Mouse (Mus musculus) liver, embryonic 16.5 days (tissue): ENCODE data around the gene Mfsd5. TPM values are rescaled to one million over a fixed set of nuclear protein-coding genes. Genes with fewer than 3 reads are reported as not detected.

Source experiments
- ATAC-seq: fragments of 200-750 bp; cut with Nextera tagmentation; 2 replicates; pipeline ENCODE4 v1.8.0; 2017; ENCODE audit warnings: low read depth, mild to moderate bottlenecking, moderate number of reproducible peaks, moderate library complexity
- H3K27ac ChIP-seq: fragments of 300-500 bp; sonication (generic); 2 replicates; pipeline ENCODE4 v1.5.1; 2014; ENCODE audit warnings: mild to moderate bottlenecking, low read length
- H3K27me3 ChIP-seq: fragments of 300-500 bp; sonication (generic); 2 replicates; pipeline ENCODE4 v1.6.1; 2014; ENCODE audit warnings: low read depth, low read length, mixed read lengths; ENCODE audit not compliant: control insufficient read depth, insufficient read depth
- H3K36me3 ChIP-seq: fragments of 300-500 bp; sonication (generic); 2 replicates; pipeline ENCODE4 v1.6.1; 2014; ENCODE audit warnings: mild to moderate bottlenecking; ENCODE audit not compliant: control insufficient read depth, insufficient read depth
- H3K4me1 ChIP-seq: fragments of 300-500 bp; sonication (generic); 2 replicates; pipeline ENCODE4 v1.6.1; 2014; ENCODE audit warnings: low read depth, low read length, mixed read lengths; ENCODE audit not compliant: control insufficient read depth
- H3K4me2 ChIP-seq: fragments of 300-500 bp; sonication (generic); 2 replicates; pipeline ENCODE4 v1.6.1; 2014; ENCODE audit warnings: low read depth, low read length, mixed read lengths
- H3K4me3 ChIP-seq: fragments of 300-500 bp; sonication (generic); 2 replicates; pipeline ENCODE4 v1.5.1; 2014; ENCODE audit warnings: low read depth, mild to moderate bottlenecking, low read length
- H3K9ac ChIP-seq: fragments of 300-500 bp; sonication (generic); 2 replicates; pipeline ENCODE4 v1.6.1; 2014; ENCODE audit warnings: low read depth, low read length
- H3K9me3 ChIP-seq: fragments of 300-500 bp; sonication (generic); replicated peaks from 2 replicates; pipeline ENCODE4 v1.6.1; 2016; ENCODE audit warnings: low read length; ENCODE audit not compliant: control insufficient read depth
- WGBS: fragments of 180-500 bp; shearing (Covaris S2); extraction: QIAGEN DNeasy Blood & Tissue Kit; methylation state at CpG from one replicate; pipeline ENCODE4 v1.1.7; 2014; ENCODE audit not compliant: insufficient replicate concordance; 5-methylcytosine and 5-hydroxymethylcytosine counted together
- polyA plus RNA-seq: library from polyadenylated mRNA; unstranded; fragments of >200 nt; fragmentation: Nextera tagmentation; extraction: Ambion mirVana; gene quantifications from 2 replicates; pipeline ENCODE4 v1.2.1, GENCODE M21; 2015

Gene Mfsd5
- polyA plus RNA-seq, 1 experiment from 2014 or later = 21.3 TPM

DNA sequence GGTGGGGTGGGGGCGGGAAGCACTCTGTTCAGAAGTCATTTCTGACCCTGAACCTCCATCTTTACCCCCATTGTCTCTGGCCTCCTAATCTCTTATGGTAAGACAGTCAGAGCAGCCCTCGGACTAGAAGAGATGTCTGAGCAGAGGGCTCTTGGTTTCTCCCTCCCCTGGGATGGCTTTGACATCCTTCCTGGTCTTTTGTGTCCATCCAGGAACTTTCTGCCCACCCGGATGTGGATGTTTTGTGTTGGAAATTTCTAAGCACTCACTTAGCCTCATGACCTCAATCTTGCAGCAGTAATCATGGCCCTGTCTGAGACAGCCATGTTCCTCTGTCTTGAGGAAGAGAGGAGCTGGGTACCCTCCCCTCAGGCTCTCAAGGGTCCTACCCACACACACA lies 7.8 kb upstream of the Mfsd5 start:
- Histone ChIP-seq H3K9me3 (no peaks in the 10 kb centered on the region), H3K36me3 (no peaks in the 10 kb centered on the region), H3K4me3 (no peak overlapping the region), H3K4me1 (no peaks in the 10 kb centered on the region), H3K27me3 (peaks cover 22% of the 10 kb centered on the region), H3K27ac (no peak overlapping the region), H3K9ac (no peak overlapping the region), H3K4me2 (no peak overlapping the region)
- ATAC-seq = no peak
- WGBS = 26% methylated on average over 3 of the region's 3 CpGs

DNA sequence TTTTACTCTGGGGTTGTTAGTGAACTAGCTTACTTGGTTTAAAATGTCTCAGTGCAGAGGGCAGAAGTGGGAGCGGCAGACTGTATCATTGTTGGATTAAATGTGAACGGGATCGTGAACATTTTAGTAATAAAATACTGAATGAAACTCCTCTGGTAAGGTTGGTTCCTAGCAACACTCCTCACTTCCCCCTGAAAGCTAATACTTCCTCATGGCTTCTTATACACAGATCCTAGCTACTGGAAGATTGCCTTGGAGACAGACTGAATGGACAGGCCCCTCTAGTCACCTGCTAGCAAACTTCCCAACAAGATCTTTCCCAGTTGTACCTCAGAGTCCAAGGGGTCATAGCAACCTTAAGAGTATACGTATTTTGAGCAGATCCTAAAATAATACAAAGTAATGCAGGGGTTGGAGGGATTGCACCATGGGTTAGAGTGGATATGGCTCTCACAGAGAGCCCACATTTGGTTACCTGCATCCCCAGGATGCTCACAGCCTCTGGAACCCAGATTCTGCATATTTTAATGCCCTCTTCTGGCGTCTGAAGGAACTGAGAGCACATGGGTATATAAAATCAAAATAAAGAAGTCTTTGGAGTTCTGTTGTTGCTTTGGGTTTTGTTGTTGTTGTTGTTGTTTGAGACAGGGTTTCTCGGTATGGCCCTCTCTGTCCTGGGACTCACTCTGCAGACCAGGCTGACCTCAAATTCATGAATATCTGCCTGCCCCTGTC lies 5.1 kb upstream of the Mfsd5 start:
- no peaks in the 10 kb centered on the region for H3K36me3 ChIP-seq
- H3K27me3 ChIP-seq = peaks cover 22% of the 10 kb centered on the region
- peaks cover 5% of the 10 kb centered on the region for H3K4me1 ChIP-seq
- WGBS = 63% methylated on average over 6 of the region's 6 CpGs
- H3K4me2 ChIP-seq = no peak overlapping the region
- no peak overlapping the region for H3K4me3 ChIP-seq
- H3K27ac ChIP-seq = no peak overlapping the region
- H3K9ac ChIP-seq = no peak overlapping the region
- ATAC-seq = no peak
- H3K9me3 ChIP-seq = no peaks in the 10 kb centered on the region

DNA sequence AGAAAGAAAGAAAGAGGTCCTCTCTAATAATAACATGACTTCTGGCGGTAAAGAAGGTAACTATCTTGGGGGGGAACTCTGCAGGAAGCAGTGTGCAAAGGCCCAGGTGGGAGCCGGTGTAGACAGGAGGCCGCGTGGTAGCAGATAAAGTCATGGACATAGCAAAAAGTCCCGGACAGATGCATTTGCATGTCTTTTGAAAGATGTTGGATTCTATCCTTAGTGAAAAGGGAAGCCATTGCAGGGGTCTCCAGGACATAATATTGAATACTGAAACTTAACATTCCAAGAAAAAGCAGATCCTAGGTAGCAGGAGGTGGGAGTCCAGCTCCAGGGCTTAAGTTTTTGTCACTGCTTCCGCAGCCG lies 545 bp upstream of the Mfsd5 start:
- H3K9me3 ChIP-seq = no peaks in the 10 kb centered on the region
- no peaks in the 10 kb centered on the region; the same call in 1 of the 2 replicates for H3K36me3 ChIP-seq
- no peaks in the 10 kb centered on the region for H3K27me3 ChIP-seq
- ATAC-seq = no peak
- peak overlapping the region; percentile 76 for H3K4me3 ChIP-seq
- WGBS = 18% methylated on average over 7 of the region's 7 CpGs
- H3K4me1 ChIP-seq = peaks cover 33% of the 10 kb centered on the region
- peak overlapping the region; percentile 90 for H3K4me2 ChIP-seq
- H3K9ac ChIP-seq = peak overlapping the region; percentile 78
- peak overlapping the region; percentile 41 for H3K27ac ChIP-seq

DNA sequence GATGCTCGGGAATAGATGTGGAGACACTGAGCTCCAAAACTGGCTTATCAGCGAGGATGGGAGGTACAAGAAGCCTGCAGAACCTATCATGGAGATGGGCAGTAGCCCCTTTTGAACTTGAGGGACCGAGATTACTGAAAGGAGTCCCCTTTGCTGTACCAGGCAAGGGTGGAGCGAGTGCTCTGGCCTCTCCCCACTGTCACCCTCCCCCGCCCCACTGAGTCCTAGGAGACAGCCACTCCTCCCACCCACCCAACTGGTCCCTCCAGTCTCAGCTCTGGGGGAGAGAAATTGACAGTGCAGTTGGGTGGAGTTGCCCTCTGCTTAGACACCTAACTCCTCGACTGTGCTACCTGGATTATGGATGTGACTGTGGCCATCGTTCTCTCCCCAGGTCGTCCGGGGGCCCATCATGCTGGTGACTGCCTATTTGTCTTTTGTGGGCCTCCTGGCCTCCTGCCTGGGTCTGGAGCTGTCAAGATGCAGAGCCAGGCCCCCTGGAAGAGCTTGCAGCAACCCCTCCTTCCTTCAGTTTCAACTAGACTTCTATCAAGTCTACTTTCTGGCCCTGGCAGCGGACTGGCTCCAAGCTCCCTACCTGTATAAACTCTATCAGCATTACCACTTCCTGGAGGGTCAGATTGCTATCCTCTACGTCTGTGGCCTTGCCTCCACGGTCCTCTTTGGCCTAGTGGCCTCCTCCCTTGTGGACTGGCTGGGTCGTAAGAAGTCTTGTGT lies 698 bp downstream of the Mfsd5 start:
- H3K36me3 ChIP-seq = no peaks in the 10 kb centered on the region; the same call in 1 of the 2 replicates
- H3K4me2 ChIP-seq = peak overlapping the region; percentile 90
- peak overlapping the region; percentile 76 for H3K4me3 ChIP-seq
- H3K27me3 ChIP-seq = no peaks in the 10 kb centered on the region
- H3K4me1 ChIP-seq = peaks cover 33% of the 10 kb centered on the region
- peak overlapping the region; percentile 62 for H3K27ac ChIP-seq
- WGBS = 15% methylated on average over 13 of the region's 13 CpGs
- H3K9ac ChIP-seq = peak overlapping the region; percentile 78
- peak; percentile 20 for ATAC-seq
- H3K9me3 ChIP-seq = no peaks in the 10 kb centered on the region

DNA sequence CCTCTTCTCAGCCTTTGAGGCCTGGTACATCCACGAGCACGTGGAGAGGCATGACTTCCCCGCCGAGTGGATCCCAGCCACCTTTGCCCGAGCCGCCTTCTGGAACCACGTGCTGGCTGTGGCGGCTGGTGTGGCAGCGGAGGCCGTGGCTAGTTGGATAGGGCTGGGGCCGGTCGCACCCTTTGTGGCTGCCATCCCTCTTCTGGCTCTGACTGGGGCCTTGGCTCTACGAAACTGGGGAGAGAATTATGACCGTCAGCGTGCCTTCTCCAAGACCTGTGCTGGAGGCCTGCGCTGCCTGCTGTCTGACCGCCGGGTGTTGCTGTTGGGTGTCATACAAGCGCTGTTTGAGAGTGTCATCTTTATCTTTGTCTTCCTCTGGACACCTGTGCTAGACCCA lies 1.4 kb downstream of the Mfsd5 start:
- H3K4me3 ChIP-seq = no peak overlapping the region; the same call in 1 of the 2 replicates
- H3K36me3 ChIP-seq = no peaks in the 10 kb centered on the region; the same call in 1 of the 2 replicates
- H3K4me1 ChIP-seq = peaks cover 33% of the 10 kb centered on the region
- ATAC-seq = no peak
- WGBS = 84% methylated on average over 19 of the region's 19 CpGs
- H3K4me2 ChIP-seq = peak overlapping the region; percentile 90; the same call in 1 of the 2 replicates
- no peaks in the 10 kb centered on the region for H3K27me3 ChIP-seq
- no peak overlapping the region; the same call in 1 of the 2 replicates for H3K9ac ChIP-seq
- no peak overlapping the region for H3K27ac ChIP-seq
- no peaks in the 10 kb centered on the region for H3K9me3 ChIP-seq

DNA sequence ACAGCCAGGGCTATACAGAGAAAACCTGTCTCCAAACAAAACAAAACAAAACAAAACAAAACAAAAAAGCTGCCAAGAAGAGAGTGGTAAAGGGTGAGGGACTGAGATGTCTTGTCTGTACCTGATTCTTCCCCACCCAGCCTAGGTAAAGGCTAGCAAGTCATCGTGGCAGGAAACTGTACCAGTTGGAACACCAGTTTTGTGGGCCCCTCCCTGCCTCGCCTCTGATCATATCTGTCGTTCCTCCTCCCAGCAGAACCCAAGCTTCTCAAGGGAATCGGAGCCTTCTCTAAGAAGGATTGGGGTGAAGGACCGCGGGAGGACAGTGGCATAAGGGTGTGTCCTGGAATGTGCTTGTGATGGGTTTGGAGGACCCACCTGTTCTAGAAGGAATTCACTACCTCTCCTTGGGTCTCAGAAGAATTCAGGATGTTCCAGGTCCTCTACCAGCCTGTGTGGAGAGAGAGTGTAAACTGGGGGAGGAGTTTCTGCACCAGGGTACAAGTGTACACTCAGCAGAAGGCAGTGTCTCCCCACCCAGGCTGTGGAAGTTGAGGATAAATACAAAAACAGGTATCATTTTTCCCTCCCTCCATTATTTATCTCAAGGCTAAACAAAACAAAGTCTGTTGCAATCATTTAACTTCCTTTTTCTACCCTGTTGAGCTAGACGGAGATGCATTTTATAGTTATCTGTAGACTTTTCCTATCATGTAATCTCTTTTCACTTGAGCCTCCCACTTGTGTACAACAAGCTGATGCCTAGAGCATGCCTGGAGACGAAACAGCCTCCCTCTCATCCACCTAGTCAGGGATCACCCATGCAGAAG lies 3.4 kb downstream of the Mfsd5 start:
- H3K4me3 ChIP-seq = 0 out of 2 replicates have a peak overlapping the region, but pooled peaks have one; percentile 4
- no peaks in the 10 kb centered on the region for H3K9me3 ChIP-seq
- peak overlapping the region; percentile 50 for H3K27ac ChIP-seq
- no peaks in the 10 kb centered on the region; the same call in 1 of the 2 replicates for H3K36me3 ChIP-seq
- H3K9ac ChIP-seq = no peak overlapping the region; the same call in 1 of the 2 replicates
- H3K4me2 ChIP-seq = peak overlapping the region; percentile 38
- no peaks in the 10 kb centered on the region for H3K27me3 ChIP-seq
- no peak for ATAC-seq
- 32% methylated on average over 8 of the region's 8 CpGs for WGBS
- peaks cover 33% of the 10 kb centered on the region for H3K4me1 ChIP-seq

DNA sequence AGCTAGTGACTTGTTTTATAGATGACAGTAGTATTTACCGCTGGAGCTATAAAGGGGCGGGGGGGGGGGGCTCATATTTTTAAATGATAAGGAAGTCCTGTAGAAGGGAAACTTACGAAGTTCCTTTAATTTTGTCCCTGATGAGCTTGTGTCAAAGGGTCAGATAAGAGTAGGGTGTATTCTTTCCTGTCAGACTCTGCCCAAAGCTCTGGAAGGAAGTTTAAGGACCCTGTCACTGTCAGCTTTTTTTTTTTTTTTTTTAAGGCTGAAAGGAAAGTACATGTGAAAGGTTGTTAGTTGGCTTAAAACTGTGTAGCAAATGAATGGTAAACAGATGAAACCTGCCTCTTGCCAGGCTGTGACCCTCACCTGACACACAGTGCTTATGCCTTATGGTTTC lies 4.4 kb downstream of the Mfsd5 start:
- 19% methylated on average over 3 of the region's 3 CpGs for WGBS

DNA sequence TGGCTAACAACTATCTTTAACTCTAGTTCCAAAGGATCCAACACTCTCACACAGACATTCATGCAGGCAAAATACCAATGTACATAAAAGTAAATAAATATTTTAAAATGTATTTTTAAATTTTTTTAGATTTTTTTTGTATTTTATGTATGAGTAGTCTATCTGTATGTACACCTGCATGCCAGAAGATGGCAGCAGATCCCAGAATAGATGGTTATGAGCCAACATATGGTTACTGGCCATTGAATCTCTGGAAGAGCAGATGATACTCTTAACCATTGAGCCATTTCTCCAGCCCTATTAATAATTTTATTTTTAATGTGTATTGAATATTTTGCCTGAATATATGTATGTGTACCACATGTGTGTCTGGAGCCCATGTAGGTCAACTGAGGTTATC lies 8.1 kb downstream of the Mfsd5 start:
- no peak overlapping the region for H3K4me3 ChIP-seq
- no peak overlapping the region for H3K9ac ChIP-seq
- H3K9me3 ChIP-seq = no peaks in the 10 kb centered on the region
- no peak overlapping the region for H3K4me2 ChIP-seq
- no peak for ATAC-seq
- no peaks in the 10 kb centered on the region for H3K36me3 ChIP-seq
- no peaks in the 10 kb centered on the region for H3K27me3 ChIP-seq
- no peak overlapping the region for H3K27ac ChIP-seq
- peaks cover 8% of the 10 kb centered on the region for H3K4me1 ChIP-seq

More for the DNA sequence above, 4.4 kb downstream of the Mfsd5 start:
- H3K27ac ChIP-seq = no peak overlapping the region
- H3K4me3 ChIP-seq = no peak overlapping the region
- H3K9me3 ChIP-seq = no peaks in the 10 kb centered on the region
- H3K27me3 ChIP-seq = no peaks in the 10 kb centered on the region
- peaks cover 31% of the 10 kb centered on the region for H3K4me1 ChIP-seq
- H3K4me2 ChIP-seq = no peak overlapping the region
- H3K36me3 ChIP-seq = no peaks in the 10 kb centered on the region; the same call in 1 of the 2 replicates
- no peak for ATAC-seq
- H3K9ac ChIP-seq = no peak overlapping the region
